Mouse (Mus musculus): ENCODE results near the gene Pbp2.

DNA sequence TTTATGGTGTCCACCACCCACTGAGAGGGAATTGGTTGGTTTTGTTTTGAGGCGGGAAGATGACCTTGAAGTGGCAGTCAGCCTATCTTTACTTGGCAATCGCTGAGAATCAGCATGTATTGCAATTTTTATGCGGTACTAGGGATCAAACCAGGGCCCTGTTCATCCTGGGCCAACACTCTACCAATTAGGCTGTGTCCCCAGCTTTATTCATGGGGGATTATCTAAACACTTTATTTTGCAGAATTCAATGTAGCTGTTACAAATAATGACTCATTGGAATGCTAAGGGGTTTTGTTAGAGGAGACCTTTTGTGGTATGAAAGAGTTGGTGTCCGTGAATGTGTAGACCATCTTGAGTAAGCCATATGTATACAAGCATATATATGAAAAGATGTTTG is 42.3 kb upstream of the Pbp2 start:
- TF ChIP-seq CTCF (IDR thresholded peaks at IDR 0.05), result no peak
- no peak for TF ChIP-seq EP300 (IDR thresholded peaks at IDR 0.05; ENCODE audit: insufficient read depth, low read depth, low read length)
- TF ChIP-seq POLR2A (IDR thresholded peaks at IDR 0.05; ENCODE audit: insufficient read depth, low read depth, low read length), result no peak
